Mouse (Mus musculus) adrenal gland, adult 2 months (tissue): ENCODE measurements around the gene Ttc6. TPM values are rescaled to one million over a fixed set of nuclear protein-coding genes. Genes with fewer than 3 reads are reported as not detected.

ENCODE experiments used
- DNase-seq: peaks from one replicate; pipeline ENCODE4 v3.0.0; 2021
- polyA plus RNA-seq: library from polyadenylated mRNA; depleted of rRNA; stranded (reverse); fragments of >200 nt; gene quantifications from 2 replicates; pipeline ENCODE4 v1.2.3, GENCODE M21; 2012; rRNA removed
- total RNA-seq, 2 experiments: library from RNA; stranded (reverse); gene quantifications; 2 replicates each; pipeline ENCODE4 v1.2.3; 2021

The Ttc6 gene
- total and polyA plus RNA-seq, 3 experiments = not detected

DNA sequence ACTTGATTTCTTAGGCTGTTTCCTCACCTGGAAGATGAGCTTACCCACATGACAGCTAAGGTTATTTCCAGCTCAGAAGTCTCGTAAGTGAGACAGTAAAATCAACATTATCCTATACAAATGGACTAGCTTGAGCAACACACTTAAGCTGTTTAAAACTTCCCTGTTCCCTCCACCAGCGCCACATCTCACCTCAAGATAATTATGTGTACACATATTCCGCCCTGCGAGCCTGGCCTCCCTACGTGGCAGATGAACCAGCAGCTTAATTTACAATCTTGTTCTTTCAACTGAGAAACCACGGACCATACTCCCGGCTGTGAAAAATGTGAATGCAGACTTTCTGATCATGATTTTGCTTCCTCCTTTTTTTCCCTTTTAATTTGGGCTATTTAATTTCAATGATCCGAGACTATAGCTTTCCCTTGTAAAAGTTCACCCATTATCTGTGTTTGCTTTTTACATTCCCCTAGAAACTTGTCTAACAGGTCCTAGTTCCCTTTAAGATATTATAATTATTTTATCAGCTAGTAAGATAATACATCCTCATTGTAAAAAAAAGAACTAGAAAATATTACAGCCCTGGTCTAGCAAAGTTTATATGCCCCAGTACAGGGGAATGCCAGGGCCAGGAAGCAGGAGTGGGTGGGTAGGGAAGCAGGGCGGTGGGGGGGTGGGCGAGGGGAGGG is 99.2 kb downstream of the Ttc6 start:
- DNase-seq = no peak

DNA sequence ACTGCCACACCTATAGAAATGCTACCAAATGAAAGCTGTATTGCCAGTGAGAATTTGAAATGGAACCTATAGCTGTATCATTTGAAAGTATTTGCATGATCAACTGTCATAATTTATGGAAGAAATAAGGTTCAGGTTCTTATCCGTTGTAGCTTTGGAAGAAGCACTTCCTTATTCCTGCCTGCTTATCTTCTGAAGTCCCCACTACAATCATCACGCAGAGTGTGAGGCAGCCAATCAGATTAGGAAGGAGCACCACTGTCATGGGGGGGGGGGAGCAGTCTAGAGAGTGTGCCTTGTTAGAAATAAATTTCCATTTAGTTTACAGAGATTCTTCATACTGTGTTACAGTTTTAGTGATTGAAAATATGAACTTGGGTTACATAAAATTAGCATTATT is 108.5 kb downstream of the Ttc6 start:
- no peak for DNase-seq

DNA sequence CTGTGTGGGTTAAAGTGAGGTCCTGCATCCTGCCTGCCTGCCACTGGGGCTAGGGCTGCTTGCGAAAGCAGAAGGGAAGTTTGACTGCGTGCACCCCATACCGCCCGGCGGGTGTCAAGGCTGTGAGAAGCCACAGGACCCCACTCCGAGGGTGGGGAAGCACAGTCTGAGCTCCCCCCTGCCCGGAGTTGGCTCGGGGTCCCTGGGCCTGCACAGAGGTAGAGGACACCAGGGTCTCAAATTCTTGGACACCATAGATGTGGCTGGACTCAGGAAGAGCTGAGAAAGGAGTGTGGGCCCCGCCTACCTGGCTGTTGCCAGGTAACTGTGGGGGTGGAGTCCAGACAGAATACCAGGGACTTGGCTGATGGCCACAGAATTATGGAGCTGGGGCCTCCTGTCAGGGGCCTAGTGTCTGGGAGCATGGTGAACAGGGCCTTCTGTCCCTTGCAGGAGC is 121.1 kb downstream of the Ttc6 start:
- DNase-seq = no peak

DNA sequence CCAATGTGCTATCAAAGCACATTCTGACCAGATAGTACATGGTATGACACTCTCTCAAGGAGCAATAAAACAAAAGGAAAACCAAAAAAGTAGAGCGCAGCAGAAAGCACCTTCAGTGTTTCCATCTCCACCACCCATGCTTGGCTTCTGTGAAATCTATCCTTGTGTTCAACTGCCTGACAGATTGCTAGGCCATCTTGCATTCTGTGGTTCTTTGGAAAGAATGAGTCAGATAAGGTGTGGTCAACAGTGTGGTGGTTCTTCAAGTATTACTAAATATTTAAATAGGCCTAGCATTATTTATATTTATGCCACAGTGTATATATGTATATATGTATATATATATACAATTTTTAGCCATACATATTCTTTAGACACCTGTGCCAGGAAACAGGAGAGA is 146.1 kb downstream of the Ttc6 start:
- no peak for DNase-seq

DNA sequence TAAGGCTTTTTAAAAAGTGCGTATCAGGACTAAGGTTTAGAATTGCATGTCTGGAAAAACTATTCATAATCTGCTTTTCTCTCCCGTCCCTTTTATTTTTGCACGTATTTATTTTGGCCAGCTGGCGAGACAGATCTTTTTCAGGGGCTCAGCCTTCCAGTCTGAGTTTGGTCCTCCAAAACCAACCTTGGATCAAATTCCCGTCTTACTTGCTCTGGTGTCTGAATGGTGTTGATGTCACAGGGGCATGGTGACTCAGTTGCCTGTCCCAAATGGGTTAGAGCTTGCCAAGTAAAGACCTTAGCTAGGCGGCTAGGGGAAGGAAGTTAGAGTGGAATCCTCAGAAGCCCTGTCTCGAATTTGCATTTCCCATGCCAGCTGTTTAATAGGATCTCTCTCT is 200.8 kb downstream of the Ttc6 start:
- DNase-seq = no peak

DNA sequence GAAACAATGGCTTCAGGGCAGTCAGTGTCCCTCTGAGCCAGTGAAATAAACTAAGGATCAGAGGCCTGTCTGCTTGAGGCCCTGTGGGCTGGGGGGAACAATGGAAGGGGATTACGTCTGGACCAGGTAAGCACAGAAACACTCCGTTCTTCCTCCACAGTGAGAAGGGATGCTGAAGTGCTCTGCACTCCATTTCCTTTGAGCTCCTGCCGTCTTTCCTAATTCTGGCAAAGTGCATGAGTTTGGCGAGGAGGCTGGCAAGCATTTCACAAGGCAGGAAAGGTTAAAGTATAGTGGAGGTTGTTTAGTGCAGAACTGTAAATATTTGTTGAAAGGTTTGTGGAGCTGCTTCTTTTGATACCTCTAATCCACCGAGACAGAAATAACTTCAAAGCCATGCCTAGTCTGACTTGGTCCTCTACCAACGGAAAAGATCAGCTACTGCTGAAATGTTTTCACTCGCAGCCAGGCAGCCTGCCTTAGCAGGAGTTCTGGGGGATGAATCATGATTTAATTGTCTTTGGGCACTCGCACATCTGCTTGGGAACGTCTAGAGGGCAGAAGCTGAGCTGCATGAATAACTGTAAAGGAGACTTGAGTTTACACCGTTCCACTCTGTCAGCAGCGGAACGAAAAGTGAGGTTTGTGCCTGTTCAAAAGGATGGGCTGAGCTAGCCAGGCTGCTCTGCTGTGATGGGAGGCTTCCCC is 212.5 kb downstream of the Ttc6 start:
- no peak for DNase-seq

DNA sequence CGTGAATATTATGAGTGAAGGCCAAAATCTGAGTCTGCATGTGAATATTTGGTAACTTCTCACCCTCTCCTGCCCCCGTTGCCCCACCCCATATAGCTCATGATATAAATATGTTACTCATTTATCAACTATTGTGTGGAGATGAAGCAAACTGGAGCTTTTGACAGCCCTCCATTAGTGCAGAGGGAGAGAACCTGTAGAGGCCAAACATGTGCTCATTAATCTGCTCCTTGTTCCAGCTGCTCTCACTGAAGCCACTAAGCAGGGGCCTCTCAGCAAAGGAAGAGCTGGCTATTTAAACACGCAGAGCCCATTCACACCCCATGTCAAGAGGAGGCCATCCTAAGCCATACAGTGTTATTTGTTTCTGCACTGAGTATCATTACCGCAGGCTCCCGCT is 218.0 kb downstream of the Ttc6 start:
- no peak for DNase-seq

DNA sequence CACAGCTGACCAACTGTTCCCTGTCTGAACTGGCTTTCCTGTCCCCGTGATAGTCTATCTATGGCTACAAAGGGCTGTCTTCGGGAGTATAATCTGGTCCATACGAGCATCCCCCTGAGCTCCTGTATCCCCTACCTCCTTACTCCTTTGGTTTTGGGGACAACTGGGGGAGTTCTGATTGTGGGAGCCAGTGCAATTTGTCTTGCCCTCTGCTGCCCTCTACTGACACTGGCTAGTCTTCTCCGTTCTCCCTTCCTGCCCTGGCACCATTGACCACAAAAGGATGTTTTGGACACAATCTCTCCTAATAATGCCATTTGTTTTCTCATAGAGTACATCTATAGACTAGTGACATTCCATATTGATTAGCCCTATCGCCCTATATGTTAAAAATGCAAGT is 223.6 kb downstream of the Ttc6 start:
- DNase-seq = no peak

Other genes with a start within 250 kb of the Ttc6 start
- not detected for gene Foxa1, start 17.2 kb upstream of the Ttc6 start, total RNA-seq
- gene Foxa1, start 17.2 kb upstream of the Ttc6 start, polyA plus RNA-seq = 0.03 TPM in 1 of 2 replicates, not detected in the other